Mouse (Mus musculus) erythroblast, embryonic 14.5 days (primary cell): ENCODE results near the gene Mpnd.

Experiments
- GATA1 ChIP-seq: IDR thresholded peaks from 2 replicates; pipeline ENCODE4 v1.6.1; 2012; ENCODE audit warnings: low read length, inconsistent platforms, mixed read lengths
- TAL1 ChIP-seq: IDR thresholded peaks from 3 replicates; pipeline ENCODE4 v1.6.1; 2012; ENCODE audit warnings: low read length, inconsistent platforms, mixed read lengths

GRCm38 (mm10) chr17:56040030-56040856 is 34.7 kb downstream of the Mpnd start, which contains the start of gene Chaf1a:
- TF ChIP-seq GATA1, result no peak
- TF ChIP-seq TAL1, result no peak
